Mouse (Mus musculus): ENCODE results near the gene Ddx10. TPM values are rescaled to one million over a fixed set of nuclear protein-coding genes. Genes with fewer than 3 reads are reported as not detected.

Gene Ddx10
- 20.2 and 22.9 TPM in 2 replicates for total RNA-seq (2021)
- long read RNA-seq, experiment 1, transcript Ddx10-201 (18 exons, 3,128 nt), result major isoform, 26 of 27 reads
- long read RNA-seq, experiment 1, partial matches to known transcripts, result 1 of 27 reads
- long read RNA-seq, experiment 1, other reads (novel, unspliced or antisense), result 0 of 27 reads
- long read RNA-seq, experiment 2, transcript Ddx10-201 (18 exons, 3,128 nt), result major isoform, 14 of 18 reads
- long read RNA-seq, experiment 2, partial matches to known transcripts, result 2 of 18 reads
- long read RNA-seq, experiment 2, other reads (novel, unspliced or antisense), result 2 of 18 reads

- peak; percentile 99 for DNase-seq
These were observed at the start of gene Ddx10 for GRCm38 (mm10) chr9:53247953-53248397. Gene Ddx10, minus strand, starts transcription at chr9:53248053.

- DNase-seq, result no peak
These were observed 45.0 kb upstream of the Ddx10 start for GRCm38 (mm10) chr9:53292833-53293232.

GRCm38 (mm10) chr9:53290006-53290405 is 42.2 kb upstream of the Ddx10 start:
- no peak for DNase-seq

GRCm38 (mm10) chr9:53286793-53287192 is 38.9 kb upstream of the Ddx10 start:
- no peak for DNase-seq

- DNase-seq, result no peak
These were observed 31.1 kb upstream of the Ddx10 start for GRCm38 (mm10) chr9:53278997-53279396.

GRCm38 (mm10) chr9:53276381-53276780 is 28.5 kb upstream of the Ddx10 start:
- no peak for DNase-seq

GRCm38 (mm10) chr9:53272714-53273113 is 24.9 kb upstream of the Ddx10 start:
- DNase-seq, result no peak

- DNase-seq, result no peak
These were observed 24.4 kb upstream of the Ddx10 start for GRCm38 (mm10) chr9:53272207-53272606.

- DNase-seq, result no peak
These were observed 23.6 kb upstream of the Ddx10 start for GRCm38 (mm10) chr9:53271281-53272022.

- DNase-seq, result no peak
These were observed 21.6 kb upstream of the Ddx10 start for GRCm38 (mm10) chr9:53269466-53269755.

- no peak for DNase-seq
These were observed 21.0 kb upstream of the Ddx10 start for GRCm38 (mm10) chr9:53268731-53269465.

GRCm38 (mm10) chr9:53268036-53268435 is 20.2 kb upstream of the Ddx10 start:
- no peak for DNase-seq

GRCm38 (mm10) chr9:53265589-53265988 is 17.7 kb upstream of the Ddx10 start:
- no peak for DNase-seq

GRCm38 (mm10) chr9:53264387-53264786 is 16.5 kb upstream of the Ddx10 start:
- DNase-seq, result no peak

GRCm38 (mm10) chr9:53258199-53258598 is 10.3 kb upstream of the Ddx10 start:
- no peak for DNase-seq

GRCm38 (mm10) chr9:53257772-53258171 is 9.9 kb upstream of the Ddx10 start:
- no peak for DNase-seq

- no peak for DNase-seq
These were observed 8.9 kb upstream of the Ddx10 start for GRCm38 (mm10) chr9:53256690-53257305.

- DNase-seq, result peak; percentile 84
These were observed 6.5 kb upstream of the Ddx10 start for GRCm38 (mm10) chr9:53254368-53254767.

GRCm38 (mm10) chr9:53247516-53247915 is 337 bp downstream of the Ddx10 start:
- DNase-seq, result peak; percentile 34

- DNase-seq, result no peak
These were observed 29.7 kb downstream of the Ddx10 start for GRCm38 (mm10) chr9:53218181-53218580.

GRCm38 (mm10) chr9:53208283-53208682 is 39.6 kb downstream of the Ddx10 start:
- DNase-seq, result no peak

- DNase-seq, result no peak
These were observed 73.3 kb downstream of the Ddx10 start for GRCm38 (mm10) chr9:53174590-53174989.

GRCm38 (mm10) chr9:53173258-53173657 is 74.6 kb downstream of the Ddx10 start:
- DNase-seq, result no peak
